Mouse (Mus musculus): ENCODE results near the gene Fmn2.

Gene Fmn2

DNA sequence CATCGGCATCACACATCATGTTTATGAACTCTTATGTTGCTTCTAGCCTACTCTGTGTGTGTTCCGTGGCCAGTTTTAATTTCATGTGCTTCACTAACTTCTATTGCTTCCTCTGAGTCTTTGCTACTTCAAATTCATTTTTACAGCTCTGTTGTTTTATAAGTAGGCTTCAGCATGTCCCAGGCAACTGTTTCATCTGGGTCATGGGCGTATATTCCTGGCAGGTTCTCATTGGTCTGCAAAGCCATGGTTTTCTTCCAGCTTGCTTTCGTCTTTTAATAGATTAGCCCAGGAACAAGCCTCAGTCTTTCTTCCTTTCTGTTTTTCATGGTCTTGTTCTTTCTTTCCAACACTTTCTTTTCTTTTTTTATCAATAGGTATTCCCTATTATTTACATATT, 279.4 kb downstream of the Fmn2 start:
- no peak for DNase-seq (ENCODE audit: low spot score in 2 of 2)

DNA sequence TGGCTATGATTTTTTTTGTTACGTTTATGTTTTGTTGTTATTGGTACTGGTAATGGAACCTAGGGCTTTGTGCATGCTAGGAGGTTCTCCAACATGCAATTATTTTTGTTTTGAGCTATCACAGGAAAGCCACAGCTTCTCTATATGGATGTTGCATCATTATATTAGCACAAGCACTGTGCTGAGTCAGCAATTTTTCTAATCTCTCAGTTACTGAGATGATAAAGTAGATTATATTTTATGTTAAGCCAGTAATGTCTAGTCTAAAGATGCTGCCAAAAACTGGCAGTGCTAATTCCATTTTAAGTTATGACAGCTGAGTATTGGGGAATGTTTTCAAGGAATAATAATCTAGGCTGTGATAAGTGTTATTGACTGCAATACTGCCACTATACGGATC, 287.0 kb downstream of the Fmn2 start:
- DNase-seq (ENCODE audit: low spot score in 2 of 2), result no peak

DNA sequence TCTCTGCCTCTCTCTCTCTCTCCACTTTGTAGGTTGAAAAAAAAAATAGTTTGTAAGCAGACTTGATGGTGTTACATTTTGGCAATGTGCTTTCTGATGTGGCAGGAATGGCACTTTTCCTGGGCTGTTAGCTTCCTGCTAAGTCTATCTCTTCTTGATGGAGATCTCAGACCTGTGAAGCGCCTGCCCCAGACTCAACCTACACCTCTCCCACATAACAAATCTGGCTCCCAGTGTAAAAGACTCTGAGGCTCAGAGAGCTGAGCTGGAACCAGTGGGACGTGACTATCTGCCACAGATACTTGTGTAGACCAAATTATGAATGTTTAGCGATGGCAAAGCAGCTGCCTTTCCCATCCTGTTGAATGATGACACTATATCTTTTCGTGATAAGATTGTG, 310.2 kb downstream of the Fmn2 start:
- no peak for DNase-seq (ENCODE audit: low spot score in 2 of 2)

DNA sequence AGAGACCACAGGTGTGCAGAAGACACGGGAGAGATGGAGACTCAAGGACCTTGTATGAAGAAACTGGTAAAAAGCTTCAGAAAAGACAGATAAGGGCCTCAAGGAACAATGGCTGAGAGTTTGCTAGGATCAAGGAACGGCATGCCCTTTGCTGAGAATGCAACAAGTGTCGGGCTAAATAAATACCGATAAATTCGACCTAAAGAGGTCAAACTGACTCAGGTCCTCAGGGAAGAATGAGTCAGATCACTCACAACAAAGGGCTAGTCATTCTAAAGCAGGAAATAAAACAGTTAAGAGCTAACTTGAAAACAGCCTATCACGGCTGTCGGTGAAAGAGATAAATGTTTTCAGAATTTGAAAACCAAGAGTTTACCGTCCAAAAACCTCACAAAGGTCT, 324.9 kb downstream of the Fmn2 start:
- DNase-seq (ENCODE audit: low spot score in 2 of 2), result no peak

DNA sequence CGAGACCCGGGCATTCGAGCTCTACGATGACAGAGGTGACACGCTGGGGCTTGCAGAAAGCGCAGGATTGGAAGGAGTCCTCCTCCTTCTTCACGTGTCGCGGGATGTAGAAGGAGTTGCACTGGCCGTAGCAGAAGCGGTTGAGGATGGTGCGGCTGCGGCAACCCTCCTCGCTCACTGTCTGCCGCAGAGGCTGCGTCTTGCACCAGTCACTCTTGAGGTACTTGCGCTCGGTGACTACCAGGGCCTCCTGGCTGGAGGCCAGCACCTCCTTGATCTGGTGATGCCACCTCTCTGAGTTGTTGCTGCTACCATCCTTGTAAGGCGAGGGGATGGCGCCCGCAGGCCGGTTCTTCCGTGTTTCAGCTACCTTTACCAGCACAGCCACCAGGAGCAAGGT, 335.2 kb downstream of the Fmn2 start:
- no peak for DNase-seq (ENCODE audit: low spot score in 2 of 2)

DNA sequence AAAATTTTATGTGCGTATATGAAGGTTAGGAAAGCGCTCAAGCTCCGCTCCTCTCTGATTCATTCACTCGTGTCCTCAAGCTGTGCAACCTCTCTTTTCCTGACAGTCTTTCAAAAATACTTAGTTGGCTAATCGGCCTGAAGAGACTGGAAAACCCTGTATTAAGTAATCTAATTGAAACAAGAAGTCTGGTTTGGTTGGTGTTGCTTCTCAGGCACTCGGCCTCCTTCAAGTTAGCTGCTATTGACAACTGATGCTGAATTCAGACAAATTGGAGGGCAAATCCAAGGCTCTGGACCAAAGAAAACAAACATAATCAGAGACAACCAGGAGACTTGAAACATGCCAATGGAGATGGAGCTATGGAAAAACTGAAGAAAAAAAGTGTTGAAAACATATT, 343.2 kb downstream of the Fmn2 start:
- DNase-seq (ENCODE audit: low spot score in 2 of 2), result no peak

- DNase-seq (ENCODE audit: low spot score in 2 of 2), result no peak
These were observed 354.6 kb downstream of the Fmn2 start for GRCm38 (mm10) chr1:174856188-174856587.

- DNase-seq (ENCODE audit: low spot score in 2 of 2), result peak in 1 of 2 experiments; percentile 6
These were observed 358.9 kb downstream of the Fmn2 start for GRCm38 (mm10) chr1:174860407-174861118.

All from cerebellum, postnatal 4 days (tissue).